Mouse (Mus musculus) intestine, postnatal 0 days (tissue): Measurements from ENCODE around the gene Kcnma1. TPM values are rescaled to one million over a fixed set of nuclear protein-coding genes. Genes with fewer than 3 reads are reported as not detected.

Experiments used
- ATAC-seq: fragments of 200-750 bp; cut with Nextera tagmentation; 2 replicates; pipeline ENCODE4 v1.8.0; 2017; ENCODE audit warnings: mild to moderate bottlenecking, moderate TSS enrichment, moderate library complexity
- H3K27ac ChIP-seq: fragments of 300-500 bp; sonication (generic); 2 replicates; pipeline ENCODE4 v1.5.1; 2014; ENCODE audit warnings: mild to moderate bottlenecking, low read depth, low read length, moderate library complexity
- H3K27me3 ChIP-seq: fragments of 300-500 bp; sonication (generic); replicated peaks from 2 replicates; pipeline ENCODE4 v1.6.1; 2014; ENCODE audit warnings: low read length, mixed read lengths; ENCODE audit not compliant: control insufficient read depth, insufficient read depth
- H3K36me3 ChIP-seq: fragments of 300-500 bp; sonication (generic); 2 replicates; pipeline ENCODE4 v1.6.1; 2014; ENCODE audit warnings: mild to moderate bottlenecking, moderate library complexity; ENCODE audit not compliant: control insufficient read depth, insufficient read depth
- H3K4me1 ChIP-seq: fragments of 300-500 bp; sonication (generic); replicated peaks from 2 replicates; pipeline ENCODE4 v1.6.1; 2014; ENCODE audit warnings: antibody characterized with exemption, low read length, mixed read lengths; ENCODE audit not compliant: control insufficient read depth, insufficient read depth
- H3K4me2 ChIP-seq: fragments of 300-500 bp; sonication (generic); replicated peaks from 2 replicates; pipeline ENCODE4 v1.6.1; 2014; ENCODE audit warnings: low read depth, mild to moderate bottlenecking, moderate library complexity
- H3K4me3 ChIP-seq: fragments of 300-500 bp; sonication (generic); 2 replicates; pipeline ENCODE4 v1.5.1; 2014; ENCODE audit warnings: low read depth, low read length
- H3K9ac ChIP-seq: fragments of 300-500 bp; sonication (generic); 2 replicates; pipeline ENCODE4 v1.6.1; 2014; ENCODE audit warnings: mild to moderate bottlenecking, low read depth, low read length
- H3K9me3 ChIP-seq: fragments of 300-500 bp; sonication (generic); 2 replicates; pipeline ENCODE4 v1.6.1; 2016; ENCODE audit warnings: mixed run types; ENCODE audit not compliant: control insufficient read depth
- CTCF ChIP-seq: sonication (generic); IDR thresholded peaks from 2 replicates; pipeline ENCODE4 v1.5.1; 2016; ENCODE audit warnings: low read depth, mild to moderate bottlenecking, control low read depth, antibody characterized with exemption, moderate library complexity
- WGBS: fragments of 180-500 bp; shearing (Covaris S2); extraction: QIAGEN DNeasy Blood & Tissue Kit; methylation state at CpG from one replicate; pipeline ENCODE4 v1.1.7; 2014; 5-methylcytosine and 5-hydroxymethylcytosine counted together
- polyA plus RNA-seq: library from polyadenylated mRNA; unstranded; fragments of >200 nt; fragmentation: Nextera tagmentation; extraction: Ambion mirVana; gene quantifications from 2 replicates; pipeline ENCODE4 v1.2.1, GENCODE M21; 2015

The Kcnma1 gene
- polyA plus RNA-seq, 1 experiment from 2014 or later, result 6.7 TPM

DNA sequence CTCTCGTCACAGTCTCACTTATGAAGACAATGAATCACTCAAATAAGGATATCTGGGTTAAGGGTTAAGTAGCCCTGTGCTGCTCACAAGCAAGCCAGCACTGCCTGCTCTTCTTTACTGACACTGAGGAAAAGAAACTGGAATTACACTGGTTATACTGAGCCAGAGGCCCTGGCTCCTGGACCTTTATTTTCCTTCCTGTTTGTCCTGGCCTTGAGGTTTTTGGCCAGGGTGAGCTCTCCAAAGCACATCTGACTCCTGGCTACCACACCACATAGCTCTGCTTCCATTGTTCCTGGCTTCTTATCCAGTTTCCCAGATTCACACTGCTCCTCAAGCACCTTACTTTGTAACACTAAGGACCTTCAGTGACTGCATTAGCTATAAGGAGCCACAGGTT is 242.5 kb downstream of the Kcnma1 start:
- H3K27ac ChIP-seq, result no peak overlapping the region
- 61% methylated on average over 1 of the region's 1 CpGs for WGBS
- H3K4me2 ChIP-seq, result no peak overlapping the region
- no peaks in the 10 kb centered on the region for H3K27me3 ChIP-seq
- H3K36me3 ChIP-seq, result no peaks in the 10 kb centered on the region
- no peak overlapping the region for H3K9ac ChIP-seq
- no peak overlapping the region for H3K4me3 ChIP-seq
- no peak for TF ChIP-seq CTCF
- no peaks in the 10 kb centered on the region for H3K9me3 ChIP-seq
- ATAC-seq, result no peak
- H3K4me1 ChIP-seq, result no peaks in the 10 kb centered on the region

DNA sequence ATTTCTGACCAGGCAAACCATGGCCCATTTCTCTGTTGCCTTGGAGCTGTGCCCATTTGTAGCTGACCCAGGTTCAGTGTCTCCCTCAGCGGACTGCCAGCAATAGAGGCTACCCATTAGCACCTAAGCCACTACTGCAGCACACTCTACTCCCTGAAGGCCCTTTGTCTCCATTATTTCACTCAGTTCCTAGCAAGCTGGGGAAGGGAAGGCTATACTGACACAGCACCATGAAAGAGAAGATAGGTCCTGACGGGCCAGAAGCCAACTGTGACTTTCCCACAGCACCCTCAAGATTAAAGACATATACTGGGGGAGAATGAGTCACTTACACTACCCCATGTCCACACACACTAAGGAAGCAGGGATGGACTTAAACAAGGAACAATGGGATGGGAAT is 251.8 kb downstream of the Kcnma1 start:
- Histone ChIP-seq H3K27me3 (no peaks in the 10 kb centered on the region), H3K9ac (no peak overlapping the region), H3K4me2 (no peak overlapping the region), H3K4me3 (no peak overlapping the region), H3K4me1 (no peaks in the 10 kb centered on the region), H3K9me3 (no peaks in the 10 kb centered on the region), H3K27ac (no peak overlapping the region), H3K36me3 (no peaks in the 10 kb centered on the region)
- 87% methylated on average over 2 of the region's 2 CpGs for WGBS
- no peak for ATAC-seq
- no peak for TF ChIP-seq CTCF

DNA sequence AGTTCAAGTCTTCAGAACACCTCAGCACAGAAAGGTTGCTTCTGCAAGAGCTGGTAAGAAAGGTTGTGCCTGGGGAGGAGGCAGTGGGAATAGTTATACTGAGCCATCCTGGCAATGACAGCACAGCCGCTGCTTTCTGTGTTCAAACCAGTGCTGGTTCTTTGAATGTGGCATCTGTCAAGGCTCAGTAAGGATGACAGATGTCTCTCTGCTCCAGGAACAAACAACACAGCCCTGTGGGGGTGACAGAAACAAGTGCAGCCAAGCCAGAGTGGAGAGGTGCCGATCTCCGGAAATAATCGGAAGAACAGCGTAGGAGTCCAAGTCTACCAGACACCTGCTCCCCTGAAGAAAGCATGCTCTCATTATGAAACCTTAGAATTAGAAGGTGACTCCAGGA is 254.7 kb downstream of the Kcnma1 start:
- Histone ChIP-seq H3K4me3 (no peak overlapping the region), H3K27ac (no peak overlapping the region), H3K9ac (no peak overlapping the region), H3K4me1 (no peaks in the 10 kb centered on the region), H3K4me2 (no peak overlapping the region), H3K27me3 (no peaks in the 10 kb centered on the region), H3K9me3 (no peaks in the 10 kb centered on the region), H3K36me3 (no peaks in the 10 kb centered on the region)
- ATAC-seq, result no peak
- WGBS, result 92% methylated on average over 5 of the region's 5 CpGs
- TF ChIP-seq CTCF, result no peak

GRCm38 (mm10) chr14:23758421-23758820 is 255.9 kb downstream of the Kcnma1 start:
- H3K9ac ChIP-seq, result no peak overlapping the region
- TF ChIP-seq CTCF, result no peak
- no peaks in the 10 kb centered on the region for H3K27me3 ChIP-seq
- 56% methylated on average over 1 of the region's 1 CpGs for WGBS
- H3K4me2 ChIP-seq, result no peak overlapping the region
- no peak overlapping the region for H3K27ac ChIP-seq
- no peak for ATAC-seq
- H3K4me3 ChIP-seq, result no peak overlapping the region
- no peaks in the 10 kb centered on the region for H3K36me3 ChIP-seq
- H3K9me3 ChIP-seq, result no peaks in the 10 kb centered on the region
- H3K4me1 ChIP-seq, result no peaks in the 10 kb centered on the region

GRCm38 (mm10) chr14:23748011-23748410 is 266.3 kb downstream of the Kcnma1 start:
- no peaks in the 10 kb centered on the region for H3K4me1 ChIP-seq
- no peak overlapping the region for H3K4me3 ChIP-seq
- H3K36me3 ChIP-seq, result no peaks in the 10 kb centered on the region
- H3K9me3 ChIP-seq, result no peaks in the 10 kb centered on the region
- no peak overlapping the region for H3K9ac ChIP-seq
- TF ChIP-seq CTCF, result no peak
- no peak overlapping the region for H3K27ac ChIP-seq
- H3K4me2 ChIP-seq, result no peak overlapping the region
- no peak for ATAC-seq
- 64% methylated on average over 2 of the region's 2 CpGs for WGBS
- H3K27me3 ChIP-seq, result no peaks in the 10 kb centered on the region

DNA sequence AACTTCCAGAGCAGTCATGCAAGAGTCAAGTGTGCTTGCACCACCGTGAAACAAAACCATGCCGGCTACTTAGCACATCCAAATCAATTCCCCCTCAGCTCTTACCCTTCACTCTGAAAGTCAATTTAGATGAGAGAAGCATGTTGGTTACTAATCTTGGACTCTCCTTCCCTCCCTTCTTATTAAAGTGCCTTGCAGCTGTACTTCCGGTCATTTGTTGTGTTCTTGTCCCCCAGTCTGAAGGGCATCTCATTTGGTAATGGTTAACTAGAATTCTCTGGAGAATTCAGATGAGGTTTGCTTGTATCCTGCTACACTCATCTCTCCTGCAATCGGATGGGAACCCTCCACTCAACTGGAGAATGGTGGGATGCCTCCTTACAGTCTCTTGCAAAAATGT is 267.3 kb downstream of the Kcnma1 start:
- Histone ChIP-seq H3K27me3 (no peaks in the 10 kb centered on the region), H3K4me1 (no peaks in the 10 kb centered on the region), H3K27ac (no peak overlapping the region), H3K4me3 (no peak overlapping the region), H3K9ac (no peak overlapping the region), H3K9me3 (no peaks in the 10 kb centered on the region), H3K4me2 (no peak overlapping the region), H3K36me3 (no peaks in the 10 kb centered on the region)
- ATAC-seq, result no peak
- 72% methylated on average over 4 of the region's 4 CpGs for WGBS
- TF ChIP-seq CTCF, result no peak

DNA sequence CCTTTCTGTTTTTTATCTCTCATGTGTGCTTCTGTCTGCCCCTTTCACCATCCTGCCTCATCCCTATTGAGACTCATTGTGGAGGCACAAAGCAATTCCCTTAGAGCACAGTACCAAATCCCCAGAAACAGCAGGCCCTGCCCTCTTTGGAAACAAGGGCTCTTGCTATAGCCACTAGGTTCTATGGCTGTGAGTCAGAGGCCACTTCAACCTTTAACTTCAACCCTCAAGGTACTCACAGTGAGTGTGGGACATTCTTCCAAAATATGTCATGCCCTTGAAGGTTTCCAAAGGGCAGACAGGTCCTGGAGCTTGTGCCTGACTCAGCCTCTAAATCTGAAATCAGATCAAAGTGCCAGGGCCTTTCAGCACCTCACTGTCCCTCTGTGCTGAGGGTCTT is 272.8 kb downstream of the Kcnma1 start:
- no peak overlapping the region for H3K27ac ChIP-seq
- TF ChIP-seq CTCF, result no peak
- H3K36me3 ChIP-seq, result no peaks in the 10 kb centered on the region
- H3K4me1 ChIP-seq, result no peaks in the 10 kb centered on the region
- H3K9ac ChIP-seq, result no peak overlapping the region
- ATAC-seq, result no peak
- H3K9me3 ChIP-seq, result no peaks in the 10 kb centered on the region
- no peak overlapping the region for H3K4me3 ChIP-seq
- no peak overlapping the region for H3K4me2 ChIP-seq
- no peaks in the 10 kb centered on the region for H3K27me3 ChIP-seq
